In the genomic region with DNA sequence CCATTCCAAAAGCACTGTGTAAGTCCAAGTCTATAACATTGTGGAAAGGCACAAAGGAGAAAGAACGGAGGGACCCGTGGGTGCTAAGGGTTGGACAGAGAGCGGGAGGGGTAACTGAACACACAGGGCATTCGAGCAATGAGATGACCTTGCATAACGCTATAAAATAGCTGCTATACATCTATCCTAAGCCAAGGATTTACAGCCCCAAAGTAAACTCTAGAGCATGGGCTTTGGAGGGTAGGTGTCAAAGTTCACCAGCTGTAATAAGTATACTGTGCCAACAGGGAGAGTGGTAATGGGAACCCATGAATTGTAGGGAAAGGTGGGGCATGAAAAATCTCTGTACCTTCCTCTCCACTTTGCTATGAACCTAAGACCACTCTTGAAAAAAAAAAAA, we compare ENCODE assay signal across 8 mouse cellular contexts. TPM values are rescaled to one million over a fixed set of nuclear protein-coding genes. Genes with fewer than 3 reads are reported as not detected.
DNase-seq lines count a peak whose midpoint lies in the region; ATAC-seq and TF ChIP-seq lines count a peak whose summit lies in the region.

TSS of gene Ola1 (minus strand) at position 12 of the 400 bp plus-strand sequence.

- no peak for DNase-seq in lung, postnatal 4 days
- no peak for DNase-seq in forebrain, embryonic 11.5 days (ENCODE audit: low spot score)
- no peak for DNase-seq in heart, postnatal 4 days
- DNase-seq in limb, embryonic 14.5 days (ENCODE audit: low spot score) = no peak
- no peak for DNase-seq in Muller cell, postnatal 12 days (ENCODE audit: inconsistent ontology term)

- no peak within 1 kb of the TSS for H3K27ac ChIP-seq in lung, embryonic 15.5 days
- H3K27ac ChIP-seq in forebrain, embryonic 11.5 days (ENCODE audit: low read depth, low read length) = no peak within 1 kb of the TSS
- no peak within 1 kb of the TSS for H3K27ac ChIP-seq in limb, embryonic 14.5 days (replicated peaks; ENCODE audit: low read depth, low read length)
- no peak within 1 kb of the TSS for H3K27ac ChIP-seq in stomach, embryonic 15.5 days

- TF ChIP-seq POLR2A in limb, embryonic 14.5 days (IDR thresholded peaks at IDR 0.05; ENCODE audit: borderline replicate concordance, extremely low read depth, insufficient read depth, insufficient read length) = no peak

- H3K36me3 ChIP-seq in lung, embryonic 15.5 days = no peaks in the 10 kb centered on the region
- H3K36me3 ChIP-seq in forebrain, embryonic 11.5 days (ENCODE audit: control insufficient read depth, insufficient read depth, low read length) = no peaks in the 10 kb centered on the region
- no peaks in the 10 kb centered on the region for H3K36me3 ChIP-seq in limb, embryonic 14.5 days (ENCODE audit: control insufficient read depth, insufficient read depth, low read length)
- no peaks in the 10 kb centered on the region for H3K36me3 ChIP-seq in stomach, embryonic 15.5 days

- H3K4me1 ChIP-seq in lung, embryonic 15.5 days = peaks cover 4% of the 10 kb centered on the region
- no peaks in the 10 kb centered on the region for H3K4me1 ChIP-seq in forebrain, embryonic 11.5 days (replicated peaks; ENCODE audit: control insufficient read depth, insufficient read depth, low read length)
- H3K4me1 ChIP-seq in limb, embryonic 14.5 days (ENCODE audit: control insufficient read depth, insufficient read depth, low read length) = no peaks in the 10 kb centered on the region
- no peaks in the 10 kb centered on the region for H3K4me1 ChIP-seq in stomach, embryonic 15.5 days

- no peak within 1 kb of the TSS for H3K9ac ChIP-seq in lung, embryonic 15.5 days
- no peak within 1 kb of the TSS for H3K9ac ChIP-seq in forebrain, embryonic 11.5 days (ENCODE audit: low read length)
- H3K9ac ChIP-seq in limb, embryonic 14.5 days (ENCODE audit: low read depth, low read length, severe bottlenecking) = no peak within 1 kb of the TSS
- no peak within 1 kb of the TSS for H3K9ac ChIP-seq in stomach, embryonic 15.5 days

- no peaks in the 10 kb centered on the region for H3K9me3 ChIP-seq in lung, embryonic 15.5 days
- no peaks in the 10 kb centered on the region for H3K9me3 ChIP-seq in forebrain, embryonic 11.5 days (ENCODE audit: control insufficient read depth, low read length)
- H3K9me3 ChIP-seq in limb, embryonic 14.5 days (ENCODE audit: control insufficient read depth, low read length) = no peaks in the 10 kb centered on the region
- no peaks in the 10 kb centered on the region for H3K9me3 ChIP-seq in stomach, embryonic 15.5 days

- 80% methylated on average over 5 of the region's 5 CpGs for WGBS in lung, embryonic 15.5 days
- 86% methylated on average over 5 of the region's 5 CpGs for WGBS in forebrain, embryonic 11.5 days
- WGBS in limb, embryonic 14.5 days = 79% methylated on average over 5 of the region's 5 CpGs
- WGBS in stomach, embryonic 15.5 days = 74% methylated on average over 5 of the region's 5 CpGs

- no peak for ATAC-seq in lung, embryonic 15.5 days (ENCODE audit: borderline replicate concordance, extremely low read depth, low FRiP score, low TSS enrichment)
- no peak for ATAC-seq in forebrain, embryonic 11.5 days (replicated peaks; ENCODE audit: low FRiP score)
- ATAC-seq in limb, embryonic 14.5 days (ENCODE audit: low FRiP score, low read depth) = no peak
- no peak for ATAC-seq in stomach, embryonic 15.5 days (ENCODE audit: insufficient read depth, low FRiP score, low read depth)
- no peak for ATAC-seq in cerebellum, adult (ENCODE audit: insufficient number of reproducible peaks, low FRiP score, low TSS enrichment)

- no peaks in the 10 kb centered on the region for H3K27me3 ChIP-seq in lung, embryonic 15.5 days
- no peaks in the 10 kb centered on the region for H3K27me3 ChIP-seq in forebrain, embryonic 11.5 days (ENCODE audit: control insufficient read depth, insufficient read depth, low read length)
- no peaks in the 10 kb centered on the region for H3K27me3 ChIP-seq in limb, embryonic 14.5 days (ENCODE audit: control insufficient read depth, insufficient read depth, low read length)
- no peaks in the 10 kb centered on the region for H3K27me3 ChIP-seq in stomach, embryonic 15.5 days (replicated peaks)

- H3K4me3 ChIP-seq in lung, embryonic 15.5 days = no peak within 1 kb of the TSS
- no peak within 1 kb of the TSS for H3K4me3 ChIP-seq in forebrain, embryonic 11.5 days (ENCODE audit: low read depth, low read length)
- H3K4me3 ChIP-seq in limb, embryonic 14.5 days (replicated peaks; ENCODE audit: low read length) = no peak within 1 kb of the TSS
- H3K4me3 ChIP-seq in stomach, embryonic 15.5 days (replicated peaks) = no peak within 1 kb of the TSS

- no peak within 1 kb of the TSS for H3K4me2 ChIP-seq in lung, embryonic 15.5 days
- no peak within 1 kb of the TSS for H3K4me2 ChIP-seq in forebrain, embryonic 11.5 days (ENCODE audit: low read depth, low read length, severe bottlenecking)
- no peak within 1 kb of the TSS for H3K4me2 ChIP-seq in limb, embryonic 14.5 days (replicated peaks; ENCODE audit: low read depth, low read length, severe bottlenecking)
- H3K4me2 ChIP-seq in stomach, embryonic 15.5 days = no peak within 1 kb of the TSS

RNA-seq across cellular contexts. Expression of gene Ola1, which starts in this region (rescaled TPM):
- 75.0 and 80.1 TPM in 2 replicates for polyA plus RNA-seq in lung, embryonic 15.5 days (2015; fragmentation: Nextera tagmentation; extraction: Ambion mirVana)
- 99.8 and 110 TPM in 2 replicates for polyA plus RNA-seq in forebrain, embryonic 11.5 days (2014; fragmentation: Nextera tagmentation; extraction: Ambion mirVana)
- total RNA-seq in heart, postnatal 4 days (2021) = 10 to 100 TPM; 67.3 to 68.2 TPM
- 33.6 and 49.7 TPM in 2 replicates for polyA plus RNA-seq in limb, embryonic 14.5 days (2012; rRNA removed)
- polyA plus RNA-seq in limb, embryonic 14.5 days (2014; fragmentation: Nextera tagmentation; extraction: Ambion mirVana) = 89.8 and 95.4 TPM in 2 replicates
- polyA plus RNA-seq in stomach, embryonic 15.5 days (2015; fragmentation: Nextera tagmentation; extraction: Ambion mirVana) = 77.3 and 81.4 TPM in 2 replicates
